Mouse (Mus musculus): ENCODE measurements around the gene Ankrd63. TPM values are rescaled to one million over a fixed set of nuclear protein-coding genes. Genes with fewer than 3 reads are reported as not detected.

The Ankrd63 gene
- polyA plus RNA-seq, 1 experiment from 2014 or later, result 0.19 TPM

DNA sequence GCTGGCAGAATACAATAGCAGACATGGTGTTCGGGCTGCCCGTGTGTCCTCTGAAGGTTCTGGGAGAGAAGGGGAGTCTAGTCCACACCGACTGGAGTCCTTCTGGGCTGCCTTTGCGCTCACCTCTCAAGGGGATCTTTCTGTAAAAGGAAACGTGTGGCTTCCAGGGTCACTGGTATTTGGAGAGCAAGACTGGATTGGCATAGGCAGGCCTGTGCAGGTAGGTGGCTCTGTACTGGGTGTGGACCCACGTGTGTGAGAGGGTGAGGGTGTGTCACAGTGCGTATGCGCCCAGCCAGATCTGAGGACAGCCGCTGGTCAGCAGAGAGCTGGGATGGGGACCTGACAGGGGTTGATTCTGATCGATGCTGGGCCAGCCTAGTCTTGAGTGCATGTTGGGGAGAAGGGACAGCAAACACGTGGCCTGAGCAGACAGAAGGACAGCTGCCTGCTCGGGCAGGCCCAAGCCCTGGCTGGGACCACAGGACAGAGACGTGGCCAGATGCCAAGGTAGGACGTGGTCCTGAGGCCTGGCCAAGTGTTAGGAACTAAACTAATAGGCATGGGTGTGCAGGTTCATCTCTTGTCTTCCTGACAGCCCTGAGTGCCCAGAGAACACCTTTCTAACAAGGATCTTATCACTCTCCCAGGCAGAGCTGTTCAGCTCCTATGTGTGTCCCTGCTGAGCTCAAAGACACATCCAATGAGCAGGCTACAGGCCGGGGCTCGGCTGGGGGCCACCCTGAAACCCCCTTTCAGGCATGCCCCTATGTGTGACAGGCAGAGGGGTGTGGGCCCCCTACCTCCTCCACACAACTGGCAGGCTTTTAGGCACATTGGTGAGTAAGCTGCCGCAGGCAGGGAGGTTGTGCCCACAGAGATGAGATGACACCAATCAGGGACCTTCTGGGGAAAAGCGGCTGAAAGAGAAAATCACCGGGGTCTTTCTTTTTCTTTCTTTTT is 39.7 kb downstream of the Ankrd63 start:
- H3K4me1 ChIP-seq (replicated peaks; ENCODE audit: control insufficient read depth, insufficient read depth, low read length), result peaks cover 15% of the 10 kb centered on the region; the same call in 1 of the 2 replicates
- H3K27me3 ChIP-seq (replicated peaks; ENCODE audit: control insufficient read depth, insufficient read depth, low read length), result peaks cover 17% of the 10 kb centered on the region
- no peak overlapping the region for H3K27ac ChIP-seq (ENCODE audit: low read depth)
- peak; percentile 73 for DNase-seq (ENCODE audit: low spot score)
- ATAC-seq (replicated peaks; ENCODE audit: low FRiP score, low TSS enrichment, low read depth), result peak; percentile 33; the same call in 1 of the 2 replicates
- H3K4me2 ChIP-seq (ENCODE audit: low read length), result peak overlapping the region; percentile 62
- H3K9ac ChIP-seq (ENCODE audit: low read length), result no peak overlapping the region
- H3K9me3 ChIP-seq (ENCODE audit: control insufficient read depth, low read length), result no peaks in the 10 kb centered on the region
- H3K4me3 ChIP-seq (ENCODE audit: low read depth, low read length), result peak overlapping the region; percentile 34; the same call in 1 of the 2 replicates
- 51% methylated on average over 19 of the region's 19 CpGs for WGBS
- no peaks in the 10 kb centered on the region for H3K36me3 ChIP-seq (ENCODE audit: control insufficient read depth, insufficient read depth, low read length)

DNA sequence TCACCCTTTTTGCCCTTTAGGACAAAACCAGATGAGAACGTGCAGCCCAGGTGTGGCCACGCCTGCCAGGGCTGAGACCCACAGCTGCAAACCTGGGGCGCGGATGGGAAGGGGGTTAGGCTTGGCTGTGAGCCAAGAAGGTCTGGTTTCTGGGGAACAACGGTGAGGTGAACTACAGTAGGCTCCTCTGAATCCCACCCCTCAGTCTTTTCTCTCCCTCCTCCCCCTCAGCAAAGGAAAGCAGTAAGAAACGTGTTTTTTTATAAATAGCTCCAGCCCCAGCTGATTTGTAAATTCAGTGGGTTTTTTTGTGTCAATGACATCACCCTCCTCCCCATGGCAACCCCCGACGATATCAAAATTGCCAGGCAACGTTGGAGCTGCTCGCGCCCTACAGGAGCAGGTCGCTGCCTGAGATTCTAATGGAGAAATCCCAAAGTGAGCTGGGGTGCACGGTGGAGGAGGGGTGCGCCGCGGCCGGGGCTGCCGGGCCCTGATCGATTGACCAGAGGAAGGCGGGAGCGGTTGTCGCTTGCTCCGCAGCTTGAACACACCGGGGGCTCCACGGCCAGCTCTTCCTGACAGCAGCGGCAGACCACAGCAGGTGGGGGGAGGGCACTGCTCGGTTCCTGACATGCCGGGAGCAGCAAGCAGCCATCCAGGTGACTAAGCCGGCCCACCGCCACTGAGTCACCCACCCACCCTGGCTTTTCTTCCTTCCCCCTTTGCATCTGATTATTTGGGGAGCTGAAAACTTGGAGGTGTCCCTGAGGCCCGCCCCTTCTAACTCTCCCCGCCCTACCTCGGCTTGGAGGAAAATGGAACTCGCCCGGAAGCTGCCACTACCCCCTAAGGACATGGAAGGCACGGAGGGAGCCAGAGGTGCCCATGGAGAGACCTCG is 40.6 kb downstream of the Ankrd63 start, which contains the start of gene Pak6:
Gene Pak6 (plus strand): TSS at position 402 of the 902 bp plus-strand sequence.
- Histone ChIP-seq H3K27me3 (replicated peaks; ENCODE audit: control insufficient read depth, insufficient read depth, low read length) (peaks cover 17% of the 10 kb centered on the region), H3K4me1 (replicated peaks; ENCODE audit: control insufficient read depth, insufficient read depth, low read length) (peaks cover 21% of the 10 kb centered on the region; the same call in 1 of the 2 replicates), H3K9me3 (ENCODE audit: control insufficient read depth, low read length) (no peaks in the 10 kb centered on the region), H3K9ac (ENCODE audit: low read length) (peak within 1 kb of the TSS; percentile 35), H3K27ac (ENCODE audit: low read depth) (no peak within 1 kb of the TSS), H3K36me3 (ENCODE audit: control insufficient read depth, insufficient read depth, low read length) (no peaks in the 10 kb centered on the region), H3K4me3 (ENCODE audit: low read depth, low read length) (peak within 1 kb of the TSS; percentile 34), H3K4me2 (ENCODE audit: low read length) (peak within 1 kb of the TSS; percentile 62)
- peak; percentile 71 for DNase-seq (ENCODE audit: low spot score)
- 0 out of 2 replicates have a peak, but pooled peaks have one; percentile 4 for ATAC-seq (replicated peaks; ENCODE audit: low FRiP score, low TSS enrichment, low read depth)
- 3% methylated on average over 37 of the region's 37 CpGs for WGBS

DNA sequence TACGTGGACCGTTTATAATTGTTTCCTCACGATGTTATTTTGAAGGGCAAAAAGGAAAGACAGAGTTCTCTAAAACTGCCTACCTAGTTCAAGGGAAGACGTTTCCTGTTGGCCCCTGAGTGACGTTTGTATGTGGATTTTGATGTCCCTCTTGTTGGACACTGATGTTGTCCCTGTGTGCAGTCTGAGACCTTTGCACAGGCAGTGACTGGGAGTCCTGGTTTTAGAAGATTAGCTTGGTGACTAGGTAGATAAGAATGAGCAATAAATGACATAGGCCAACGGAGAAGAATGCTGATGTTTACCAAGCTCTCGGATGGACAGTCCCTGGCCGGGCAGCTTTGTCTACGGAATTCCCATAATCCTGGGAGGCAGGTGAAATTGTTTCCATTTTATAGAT is 41.9 kb downstream of the Ankrd63 start:
- Histone ChIP-seq H3K9ac (ENCODE audit: low read length) (no peak overlapping the region), H3K27ac (ENCODE audit: low read depth) (no peak overlapping the region), H3K36me3 (ENCODE audit: control insufficient read depth, insufficient read depth, low read length) (no peaks in the 10 kb centered on the region), H3K9me3 (ENCODE audit: control insufficient read depth, low read length) (no peaks in the 10 kb centered on the region), H3K4me1 (replicated peaks; ENCODE audit: control insufficient read depth, insufficient read depth, low read length) (peaks cover 25% of the 10 kb centered on the region), H3K4me2 (ENCODE audit: low read length) (no peak overlapping the region), H3K27me3 (replicated peaks; ENCODE audit: control insufficient read depth, insufficient read depth, low read length) (peaks cover 17% of the 10 kb centered on the region), H3K4me3 (ENCODE audit: low read depth, low read length) (no peak overlapping the region)
- 55% methylated on average over 9 of the region's 9 CpGs for WGBS
- ATAC-seq (replicated peaks; ENCODE audit: low FRiP score, low TSS enrichment, low read depth) (no peak), DNase-seq (ENCODE audit: low spot score) (no peak)

DNA sequence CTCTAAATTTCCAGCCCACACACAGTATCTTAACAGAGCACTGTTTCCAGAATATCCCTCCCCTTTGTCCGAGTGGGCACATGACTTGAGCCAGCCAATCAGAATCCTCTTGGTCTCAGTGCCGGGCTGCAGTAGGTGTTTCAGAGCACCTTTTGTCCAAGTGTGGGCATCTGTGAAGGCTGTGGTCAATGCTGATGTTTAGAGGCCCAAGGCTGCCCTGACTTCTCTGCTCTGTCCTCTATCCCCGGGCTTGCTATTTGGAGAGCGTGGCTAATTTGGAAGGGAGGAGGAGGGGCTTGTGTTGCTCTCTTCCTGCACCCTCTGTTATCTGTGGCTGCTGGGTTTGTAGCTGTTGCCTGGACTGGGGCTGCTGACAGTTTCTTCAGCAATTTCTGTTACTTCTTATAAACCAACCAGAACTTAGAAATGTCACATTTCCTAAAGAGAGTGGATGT is 43.7 kb downstream of the Ankrd63 start:
- Histone ChIP-seq H3K9ac (ENCODE audit: low read length) (peak overlapping the region; percentile 8), H3K4me1 (replicated peaks; ENCODE audit: control insufficient read depth, insufficient read depth, low read length) (peaks cover 35% of the 10 kb centered on the region), H3K9me3 (ENCODE audit: control insufficient read depth, low read length) (no peaks in the 10 kb centered on the region), H3K27ac (ENCODE audit: low read depth) (peak overlapping the region; percentile 12; the same call in 1 of the 2 replicates), H3K4me3 (ENCODE audit: low read depth, low read length) (peak overlapping the region; percentile 31), H3K4me2 (ENCODE audit: low read length) (peak overlapping the region; percentile 47), H3K36me3 (ENCODE audit: control insufficient read depth, insufficient read depth, low read length) (no peaks in the 10 kb centered on the region), H3K27me3 (replicated peaks; ENCODE audit: control insufficient read depth, insufficient read depth, low read length) (peaks cover 17% of the 10 kb centered on the region)
- 0% methylated on average over 4 of the region's 4 CpGs for WGBS
- DNase-seq (ENCODE audit: low spot score), result peak; percentile 75
- 0 out of 2 replicates have a peak, but pooled peaks have one; percentile 54 for ATAC-seq (replicated peaks; ENCODE audit: low FRiP score, low TSS enrichment, low read depth)

DNA sequence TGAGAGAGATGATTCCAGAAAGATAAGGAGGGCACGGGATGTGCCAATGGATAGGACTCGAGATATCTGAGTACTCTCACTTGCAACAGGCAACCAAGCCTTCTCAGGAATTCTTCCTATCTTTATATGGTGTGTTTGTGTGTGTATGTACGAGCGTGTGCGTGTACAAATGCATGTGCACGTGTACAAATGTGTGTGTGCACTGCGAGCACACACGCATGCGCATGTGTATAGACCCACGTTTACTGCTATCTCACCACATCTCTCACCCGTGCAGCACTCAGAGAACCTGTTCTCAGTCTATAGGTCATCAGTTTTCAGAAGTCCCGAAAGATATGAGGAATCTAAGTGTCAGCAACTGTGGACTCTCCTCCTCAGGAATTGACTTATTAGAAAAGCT is 44.3 kb downstream of the Ankrd63 start:
- peaks cover 17% of the 10 kb centered on the region for H3K27me3 ChIP-seq (replicated peaks; ENCODE audit: control insufficient read depth, insufficient read depth, low read length)
- H3K36me3 ChIP-seq (ENCODE audit: control insufficient read depth, insufficient read depth, low read length), result no peaks in the 10 kb centered on the region
- H3K9ac ChIP-seq (ENCODE audit: low read length), result peak overlapping the region; percentile 8; the same call in 1 of the 2 replicates
- DNase-seq (ENCODE audit: low spot score), result no peak
- no peak overlapping the region for H3K4me3 ChIP-seq (ENCODE audit: low read depth, low read length)
- peak overlapping the region; percentile 57; the same call in 1 of the 2 replicates for H3K27ac ChIP-seq (ENCODE audit: low read depth)
- no peak for ATAC-seq (replicated peaks; ENCODE audit: low FRiP score, low TSS enrichment, low read depth)
- peaks cover 35% of the 10 kb centered on the region for H3K4me1 ChIP-seq (replicated peaks; ENCODE audit: control insufficient read depth, insufficient read depth, low read length)
- H3K4me2 ChIP-seq (ENCODE audit: low read length), result peak overlapping the region; percentile 47
- no peaks in the 10 kb centered on the region for H3K9me3 ChIP-seq (ENCODE audit: control insufficient read depth, low read length)
- 81% methylated on average over 12 of the region's 12 CpGs for WGBS

DNA sequence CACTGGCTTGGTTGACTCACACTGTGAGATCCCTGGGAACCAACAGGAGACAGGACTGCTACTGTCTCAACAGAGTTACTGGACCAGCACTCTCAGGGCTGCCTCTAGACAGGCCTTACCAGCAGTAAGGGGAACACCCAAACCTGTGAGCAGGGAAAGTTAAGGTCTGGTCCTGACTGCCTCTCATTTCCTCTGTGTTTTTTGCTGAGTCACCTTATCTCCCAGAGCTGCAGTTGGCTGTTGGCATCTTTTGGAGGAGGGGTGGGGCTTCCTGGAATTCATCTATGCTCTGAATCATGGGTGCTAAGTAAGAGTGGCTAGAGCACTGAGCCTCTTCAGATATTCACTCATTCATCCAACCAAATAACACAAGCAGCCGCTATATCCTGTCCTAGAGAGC is 44.7 kb downstream of the Ankrd63 start:
- no peak overlapping the region for H3K9ac ChIP-seq (ENCODE audit: low read length)
- H3K4me3 ChIP-seq (ENCODE audit: low read depth, low read length), result no peak overlapping the region
- H3K36me3 ChIP-seq (ENCODE audit: control insufficient read depth, insufficient read depth, low read length), result no peaks in the 10 kb centered on the region
- ATAC-seq (replicated peaks; ENCODE audit: low FRiP score, low TSS enrichment, low read depth) (no peak), DNase-seq (ENCODE audit: low spot score) (no peak)
- H3K9me3 ChIP-seq (ENCODE audit: control insufficient read depth, low read length), result no peaks in the 10 kb centered on the region
- 70% methylated on average over 1 of the region's 1 CpGs for WGBS
- H3K4me2 ChIP-seq (ENCODE audit: low read length), result no peak overlapping the region
- H3K27me3 ChIP-seq (replicated peaks; ENCODE audit: control insufficient read depth, insufficient read depth, low read length), result peaks cover 14% of the 10 kb centered on the region
- H3K27ac ChIP-seq (ENCODE audit: low read depth), result peak overlapping the region; percentile 57; the same call in 1 of the 2 replicates
- peaks cover 35% of the 10 kb centered on the region for H3K4me1 ChIP-seq (replicated peaks; ENCODE audit: control insufficient read depth, insufficient read depth, low read length)

DNA sequence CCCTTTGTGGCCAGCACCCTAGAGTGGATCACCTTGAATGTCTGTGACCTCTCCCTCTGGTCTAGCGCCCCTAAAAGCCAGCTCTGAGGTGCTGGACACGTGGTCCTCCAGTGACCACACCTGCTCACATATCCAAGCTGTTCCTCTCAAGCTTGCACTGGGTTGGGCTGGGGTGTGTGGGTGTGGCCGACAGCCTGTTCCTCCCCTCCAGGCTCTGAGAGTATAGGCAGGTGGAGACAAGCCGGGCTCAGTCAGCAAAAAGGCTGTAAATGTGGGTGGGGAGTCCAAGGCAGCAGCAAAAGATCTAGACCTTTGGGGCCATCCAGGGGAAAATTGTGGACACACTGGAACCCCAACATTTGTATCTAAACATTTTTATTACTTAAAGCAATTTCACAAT is 45.3 kb downstream of the Ankrd63 start:
- DNase-seq (ENCODE audit: low spot score), result peak; percentile 68
- Histone ChIP-seq H3K9ac (ENCODE audit: low read length) (no peak overlapping the region), H3K4me2 (ENCODE audit: low read length) (no peak overlapping the region), H3K36me3 (ENCODE audit: control insufficient read depth, insufficient read depth, low read length) (no peaks in the 10 kb centered on the region), H3K27ac (ENCODE audit: low read depth) (no peak overlapping the region), H3K4me3 (ENCODE audit: low read depth, low read length) (no peak overlapping the region), H3K4me1 (replicated peaks; ENCODE audit: control insufficient read depth, insufficient read depth, low read length) (peaks cover 35% of the 10 kb centered on the region), H3K9me3 (ENCODE audit: control insufficient read depth, low read length) (no peaks in the 10 kb centered on the region), H3K27me3 (replicated peaks; ENCODE audit: control insufficient read depth, insufficient read depth, low read length) (peaks cover 10% of the 10 kb centered on the region; the same call in 1 of the 2 replicates)
- ATAC-seq (replicated peaks; ENCODE audit: low FRiP score, low TSS enrichment, low read depth), result peak; percentile 74
- 26% methylated on average over 4 of the region's 4 CpGs for WGBS

DNA sequence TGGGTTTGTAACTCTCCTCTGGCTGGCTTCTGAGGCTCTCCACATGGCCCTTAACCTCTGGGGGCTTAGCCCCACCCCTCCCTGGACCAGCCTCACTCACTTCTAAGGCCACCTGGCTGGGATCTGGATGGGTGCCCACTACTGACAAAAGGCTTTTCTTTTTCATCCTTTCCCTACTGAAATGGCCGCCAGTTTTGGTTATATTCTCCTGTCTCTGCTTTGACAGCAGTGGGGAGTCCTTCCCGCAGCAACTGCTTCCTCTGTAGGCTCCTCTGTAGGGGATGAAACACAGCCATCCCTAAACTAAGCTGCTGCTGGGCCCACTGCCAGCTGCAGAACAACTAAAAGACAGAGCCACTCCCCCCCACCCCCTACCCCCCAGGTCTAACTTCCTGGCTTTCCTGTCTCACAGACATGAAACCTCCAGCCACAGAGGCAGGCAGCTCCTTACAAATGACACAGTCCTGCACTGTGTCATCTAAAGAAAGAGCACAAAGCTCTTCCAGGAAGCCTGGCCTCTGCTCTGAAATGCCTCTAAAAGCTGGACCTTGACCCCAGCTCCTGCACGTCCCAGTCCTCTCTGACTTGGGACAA is 47.0 kb downstream of the Ankrd63 start:
- Histone ChIP-seq H3K27ac (ENCODE audit: low read depth) (peak overlapping the region; percentile 71), H3K27me3 (replicated peaks; ENCODE audit: control insufficient read depth, insufficient read depth, low read length) (no peaks in the 10 kb centered on the region), H3K4me3 (ENCODE audit: low read depth, low read length) (no peak overlapping the region), H3K4me2 (ENCODE audit: low read length) (no peak overlapping the region), H3K36me3 (ENCODE audit: control insufficient read depth, insufficient read depth, low read length) (no peaks in the 10 kb centered on the region), H3K9ac (ENCODE audit: low read length) (no peak overlapping the region), H3K4me1 (replicated peaks; ENCODE audit: control insufficient read depth, insufficient read depth, low read length) (peaks cover 28% of the 10 kb centered on the region), H3K9me3 (ENCODE audit: control insufficient read depth, low read length) (no peaks in the 10 kb centered on the region)
- DNase-seq (ENCODE audit: low spot score), result peak; percentile 67
- 17% methylated on average over 3 of the region's 3 CpGs for WGBS
- ATAC-seq (replicated peaks; ENCODE audit: low FRiP score, low TSS enrichment, low read depth), result peak; percentile 57

Measured in intestine, embryonic 14.5 days (tissue).